Mouse (Mus musculus): Measurements from ENCODE around the gene Btbd9.

The Btbd9 gene

GRCm38 (mm10) chr17:30481766-30482165 lies 94.5 kb downstream of the Btbd9 start:
- no peak for DNase-seq (ENCODE audit: low read depth, low spot score)

DNA sequence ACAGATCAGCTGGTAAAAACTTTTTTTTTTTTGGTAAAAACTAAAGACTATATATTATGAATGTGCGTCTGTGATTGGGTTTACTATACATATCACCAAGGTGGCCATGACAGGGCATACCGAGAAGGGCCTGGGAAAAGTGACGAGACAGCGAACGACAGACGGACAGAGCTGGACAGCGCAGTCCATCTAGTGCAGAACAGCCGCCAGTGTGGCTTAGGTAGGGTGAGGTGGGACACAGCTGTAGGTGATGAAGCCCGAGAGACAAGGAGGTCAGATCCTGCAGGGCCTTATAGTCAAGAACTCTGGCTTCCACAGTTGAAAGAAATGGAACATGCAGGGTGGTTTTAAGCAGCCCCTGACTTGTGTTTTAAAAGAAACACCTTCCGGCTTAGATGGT lies 94.9 kb downstream of the Btbd9 start:
- DNase-seq (ENCODE audit: low read depth, low spot score), result no peak

- DNase-seq (ENCODE audit: low read depth, low spot score), result no peak
Observed at GRCm38 (mm10) chr17:30480381-30480780, 95.9 kb downstream of the Btbd9 start.

DNA sequence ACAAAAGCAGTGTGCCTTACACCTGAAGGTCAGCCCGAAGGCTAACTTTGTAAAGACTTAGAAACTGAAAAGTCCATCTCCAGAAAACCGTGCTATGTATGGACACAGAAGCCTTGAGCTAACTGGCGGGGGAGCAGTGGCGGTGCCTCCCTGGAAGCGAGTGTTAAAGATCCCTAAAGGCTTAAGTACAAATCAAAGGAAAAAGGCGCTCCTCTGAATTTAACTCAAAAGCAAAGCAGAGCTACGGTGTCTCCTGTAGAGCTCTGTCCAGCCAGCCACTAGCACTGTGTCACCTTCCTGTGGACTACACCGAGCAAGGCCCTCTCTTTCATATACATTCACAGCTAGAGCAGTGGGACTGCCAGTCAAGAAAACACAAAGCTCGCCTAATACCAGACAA lies 98.1 kb downstream of the Btbd9 start:
- no peak for DNase-seq (ENCODE audit: low read depth, low spot score)

GRCm38 (mm10) chr17:30474561-30474960 lies 101.7 kb downstream of the Btbd9 start:
- DNase-seq (ENCODE audit: low read depth, low spot score), result no peak

DNA sequence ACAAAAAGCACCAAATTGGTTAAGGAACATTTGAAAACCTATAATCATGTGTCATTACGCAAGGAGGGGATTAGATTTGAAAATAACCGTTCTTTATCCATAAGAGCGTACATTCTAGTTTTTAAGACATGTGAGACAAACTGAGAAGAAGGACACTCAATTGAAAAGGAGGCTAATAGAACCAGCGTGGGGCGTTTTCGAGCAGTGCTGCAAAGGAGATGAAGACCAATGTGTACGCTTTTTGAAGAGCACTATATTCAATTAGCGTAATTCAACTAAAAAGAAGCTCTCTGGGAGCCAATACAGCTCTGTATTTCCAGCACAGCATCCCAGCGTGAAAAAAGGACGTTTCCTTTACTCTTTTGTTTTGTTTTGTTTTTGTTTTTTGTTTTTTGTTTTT lies 103.5 kb downstream of the Btbd9 start:
- no peak for DNase-seq (ENCODE audit: low read depth, low spot score)

- DNase-seq (ENCODE audit: low read depth, low spot score), result no peak
Observed at GRCm38 (mm10) chr17:30471512-30471911, 104.8 kb downstream of the Btbd9 start.

GRCm38 (mm10) chr17:30470790-30471189 lies 105.5 kb downstream of the Btbd9 start:
- DNase-seq (ENCODE audit: low read depth, low spot score), result no peak

DNA sequence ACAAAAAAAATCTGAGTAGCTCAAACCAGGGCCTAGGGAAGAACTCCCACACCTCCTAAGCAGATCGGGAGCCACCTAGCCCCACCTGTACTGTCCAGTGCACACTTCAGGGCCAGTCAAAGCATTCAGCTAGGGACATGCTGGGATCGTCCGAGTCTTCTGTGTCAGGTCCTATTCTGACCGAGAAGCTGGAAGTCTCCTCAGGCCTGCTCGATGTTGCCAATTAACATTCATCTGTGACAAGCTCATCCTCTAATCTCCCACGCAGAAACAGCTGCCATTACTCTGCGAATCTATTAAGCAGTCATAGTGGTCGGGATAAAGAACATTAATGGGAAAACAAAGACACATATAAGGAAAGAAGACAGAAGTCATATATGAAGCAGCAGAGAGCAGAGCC lies 106.0 kb downstream of the Btbd9 start:
- DNase-seq (ENCODE audit: low read depth, low spot score), result no peak

DNA sequence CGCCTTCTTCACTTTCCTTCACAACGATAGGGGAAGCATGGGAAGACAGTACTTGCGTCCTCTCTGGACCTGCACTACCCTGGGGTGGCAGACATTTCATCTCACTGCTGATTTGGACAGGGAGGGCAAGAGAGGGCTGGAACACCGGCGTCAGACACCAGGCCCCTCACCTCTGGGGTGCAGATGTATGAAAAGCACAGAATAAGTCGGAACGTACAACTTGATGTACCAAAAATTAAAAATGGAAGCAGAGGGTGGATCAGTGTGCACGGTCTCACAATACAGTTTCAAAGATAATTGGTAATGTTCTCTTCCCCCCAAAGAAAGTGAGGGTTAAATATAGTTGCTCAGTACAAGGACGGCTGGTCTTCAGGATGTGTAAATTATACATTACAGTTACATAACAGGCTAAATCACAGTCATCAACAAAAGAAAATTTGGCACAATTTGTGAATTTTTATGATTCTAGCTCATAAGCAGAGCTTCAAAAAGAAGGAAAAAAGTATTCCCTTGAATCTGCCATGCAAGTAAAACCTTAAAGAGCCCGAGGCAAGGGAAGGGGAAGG lies 106.7 kb downstream of the Btbd9 start:
- DNase-seq (ENCODE audit: low read depth, low spot score), result no peak

- DNase-seq (ENCODE audit: low read depth, low spot score), result no peak
Observed at GRCm38 (mm10) chr17:30468368-30468767, 107.9 kb downstream of the Btbd9 start.

DNA sequence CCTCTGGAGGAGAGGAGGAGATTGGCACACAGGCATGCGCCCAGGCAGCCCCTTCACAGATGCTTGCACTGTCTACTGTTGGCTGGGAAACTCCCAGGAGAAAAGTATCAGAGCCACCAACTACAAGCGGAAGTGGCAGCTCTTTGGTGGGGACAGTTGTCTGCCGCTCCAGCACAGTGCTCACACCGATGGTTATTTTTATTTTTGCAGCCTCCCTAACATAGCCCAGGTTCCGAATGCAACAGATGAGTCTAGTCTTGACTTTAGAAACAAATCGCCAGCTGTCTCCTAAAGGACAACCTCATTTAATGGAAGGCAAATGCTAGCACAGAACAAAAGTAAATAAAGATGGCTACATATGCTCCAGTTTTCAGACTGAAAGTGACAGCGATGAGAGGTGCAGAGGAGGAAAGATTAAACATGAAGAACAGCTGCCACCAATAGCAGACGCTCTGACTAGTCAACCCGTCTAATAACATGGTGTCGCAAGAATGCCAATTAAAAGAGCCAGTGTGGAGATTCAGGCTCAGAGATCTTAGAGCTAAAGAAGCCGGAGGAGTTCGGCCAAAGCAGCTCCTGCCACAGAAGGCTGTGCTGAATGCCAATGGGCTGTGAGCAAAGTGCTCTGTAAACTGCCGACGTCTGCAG lies 108.6 kb downstream of the Btbd9 start:
- no peak for DNase-seq (ENCODE audit: low read depth, low spot score)

GRCm38 (mm10) chr17:30465060-30465762 lies 111.1 kb downstream of the Btbd9 start:
- no peak for DNase-seq (ENCODE audit: low read depth, low spot score)

GRCm38 (mm10) chr17:30464240-30464745 lies 112.0 kb downstream of the Btbd9 start:
- no peak for DNase-seq (ENCODE audit: low read depth, low spot score)

DNA sequence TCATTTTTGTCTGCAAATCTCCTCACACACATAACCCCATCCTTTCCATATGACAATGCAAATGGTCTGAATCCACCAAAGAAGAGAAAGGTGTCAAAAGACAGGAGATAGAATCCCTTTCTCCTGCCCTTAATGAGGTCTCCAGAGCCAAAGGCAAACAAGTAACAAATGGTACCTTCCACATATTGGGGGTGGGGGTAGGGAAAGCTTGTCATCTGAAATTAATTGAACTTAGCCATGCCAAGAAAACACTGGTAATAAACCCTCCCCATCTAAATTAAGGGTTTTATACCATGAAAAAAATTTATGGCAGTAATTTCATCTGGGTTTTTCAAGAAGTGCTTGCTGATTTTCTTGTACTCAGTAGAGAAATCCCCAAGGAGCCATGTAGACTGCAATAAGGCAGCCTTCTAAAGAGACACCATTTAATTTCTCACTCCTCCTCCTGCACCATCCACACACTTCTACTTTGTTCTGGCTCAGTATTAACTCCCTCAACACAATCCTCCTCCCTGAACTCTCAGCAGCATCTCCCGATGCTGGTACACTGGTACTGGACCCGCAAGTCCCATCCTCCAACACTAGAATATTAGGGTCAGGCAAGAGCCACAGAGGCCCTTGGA lies 115.5 kb downstream of the Btbd9 start:
- DNase-seq (ENCODE audit: low read depth, low spot score), result no peak

DNA sequence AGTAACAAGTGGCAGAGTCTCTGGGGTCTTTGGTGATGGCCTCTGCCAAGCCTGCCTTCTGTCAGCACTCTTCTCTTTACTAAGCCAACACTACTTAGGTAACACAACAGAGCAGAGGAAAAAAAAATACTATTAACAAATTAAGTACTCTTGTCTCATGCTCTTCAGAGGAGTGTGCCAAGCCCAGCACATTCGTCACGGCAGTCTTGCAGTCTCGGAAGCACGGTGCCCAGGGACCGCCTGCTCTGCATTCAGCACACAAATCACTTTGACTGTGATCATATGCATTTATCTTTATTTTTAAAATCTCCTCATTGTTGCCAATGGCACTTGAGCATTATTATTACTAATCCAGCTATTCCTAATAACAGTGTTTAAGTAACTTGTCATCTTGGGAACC lies 116.6 kb downstream of the Btbd9 start:
- no peak for DNase-seq (ENCODE audit: low read depth, low spot score)

DNA sequence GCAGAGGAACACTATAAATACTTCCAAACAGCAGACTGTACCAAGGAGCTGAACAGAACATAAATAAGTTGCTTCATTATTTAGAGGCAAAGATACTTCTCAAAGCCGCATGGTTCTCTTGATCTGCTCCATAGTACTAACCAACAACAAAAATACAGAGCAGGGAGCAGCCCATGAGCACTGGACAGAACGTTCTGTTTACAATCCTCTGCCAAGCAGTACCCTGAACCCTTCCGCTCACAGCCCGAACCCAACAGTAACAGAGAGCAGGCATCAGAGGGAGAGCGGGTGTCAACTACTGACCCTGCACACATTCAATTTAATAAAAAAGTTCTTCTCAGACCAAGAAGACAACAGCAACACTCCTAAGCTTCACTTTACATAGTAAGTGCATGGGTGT lies 117.4 kb downstream of the Btbd9 start:
- no peak for DNase-seq (ENCODE audit: low read depth, low spot score)

DNA sequence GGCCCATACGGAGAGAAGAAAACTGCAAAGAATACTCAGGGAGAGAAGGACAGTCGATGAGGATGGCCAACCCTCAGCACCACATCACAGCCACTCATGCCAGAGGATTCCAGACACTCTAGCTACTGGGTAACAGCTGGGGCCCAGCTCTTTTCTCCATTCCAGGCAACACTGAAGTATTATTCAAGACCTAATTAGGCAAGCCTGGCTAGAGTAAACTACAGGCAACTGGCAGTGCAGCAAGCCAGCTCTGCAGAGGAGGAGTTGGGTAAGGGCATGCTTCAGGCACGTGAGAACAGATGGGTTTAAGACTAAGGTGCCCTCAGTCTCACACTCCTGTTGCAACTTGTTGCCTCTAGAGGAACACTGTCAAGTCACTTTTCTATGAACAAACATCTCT lies 118.0 kb downstream of the Btbd9 start:
- DNase-seq (ENCODE audit: low read depth, low spot score), result no peak

- no peak for DNase-seq (ENCODE audit: low read depth, low spot score)
Observed at GRCm38 (mm10) chr17:30457486-30457885, 118.8 kb downstream of the Btbd9 start.

DNA sequence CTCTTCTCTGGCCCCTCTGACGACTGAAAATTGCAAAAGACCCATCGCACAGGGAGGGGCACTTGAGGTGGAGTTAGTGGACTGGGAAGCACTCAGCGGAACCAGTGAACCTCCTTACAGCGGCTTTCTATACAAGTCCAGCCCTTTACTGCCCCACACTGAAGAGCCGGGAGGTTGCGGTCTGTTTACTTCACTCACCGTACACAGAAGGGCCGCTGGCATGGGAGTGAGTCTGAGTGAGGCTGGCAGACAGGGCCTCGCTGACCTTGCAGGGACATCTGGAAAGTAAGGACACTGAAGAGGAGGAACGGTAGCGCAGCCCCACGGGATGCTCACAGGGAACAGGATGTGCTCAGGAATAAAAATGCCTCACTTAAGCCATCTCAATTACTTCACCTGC lies 120.0 kb downstream of the Btbd9 start:
- DNase-seq (ENCODE audit: low read depth, low spot score), result no peak

DNA sequence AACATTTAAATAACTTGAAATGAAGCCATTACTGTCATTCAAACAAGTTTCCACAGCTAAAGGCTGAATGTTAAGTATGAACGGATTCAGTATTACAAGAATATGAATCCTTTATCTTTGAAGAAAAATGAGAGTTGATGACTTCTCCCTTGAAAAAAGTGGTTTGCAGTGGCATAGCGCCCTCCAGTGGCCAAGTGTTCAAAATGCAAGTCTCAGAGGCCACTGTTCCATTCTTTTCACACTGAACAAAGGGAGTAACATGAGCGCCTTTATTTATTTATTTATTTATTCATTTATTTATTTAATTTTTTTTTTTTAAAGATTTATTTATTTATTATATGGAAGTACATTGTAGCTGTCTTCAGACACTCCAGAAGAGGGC lies 121.4 kb downstream of the Btbd9 start:
- peak; percentile 80 for DNase-seq (ENCODE audit: low read depth, low spot score)

DNA sequence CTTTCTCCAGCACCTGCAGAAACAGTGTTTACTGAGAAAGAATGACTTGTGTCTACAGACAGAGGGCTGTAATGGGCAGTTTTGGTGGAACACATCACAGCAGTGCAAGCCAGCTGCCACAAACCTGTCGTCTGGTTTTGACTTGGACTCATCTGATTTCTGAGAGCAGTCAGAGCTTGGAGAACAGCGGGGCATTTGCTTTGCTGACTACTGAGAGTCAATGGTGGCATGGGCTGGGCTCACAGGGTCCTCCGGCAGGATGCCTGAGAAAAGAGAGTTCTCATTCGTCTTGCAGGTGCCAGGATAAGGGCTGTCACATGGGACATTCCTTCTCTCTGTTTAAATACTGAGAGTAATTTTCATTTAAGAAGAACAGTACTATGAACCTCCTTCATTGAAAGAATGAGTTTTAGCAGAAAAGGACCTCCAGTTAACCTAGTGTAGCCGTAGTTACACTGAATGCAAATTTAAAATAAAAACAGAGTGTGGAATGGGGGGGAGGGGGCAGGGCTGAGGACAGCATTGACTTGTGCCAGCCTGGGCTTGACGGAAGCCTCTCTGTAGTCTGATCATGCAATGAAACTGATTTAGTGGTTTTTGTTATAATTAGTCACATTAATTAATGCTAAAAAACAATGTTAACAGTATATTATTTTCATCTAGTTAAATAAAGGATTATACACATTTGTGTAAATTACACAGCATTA lies 122.0 kb downstream of the Btbd9 start:
- DNase-seq (ENCODE audit: low read depth, low spot score), result no peak

Measured in CD4-positive, CD25-positive, alpha-beta regulatory T cell, adult 2 months (primary cell).